Mouse (Mus musculus): Measurements from ENCODE around the gene Tpx2. TPM values are rescaled to one million over a fixed set of nuclear protein-coding genes. Genes with fewer than 3 reads are reported as not detected.

The Tpx2 gene
- total RNA-seq, 1 experiment: 77.8 TPM

GRCm38 (mm10) chr2:152859501-152859900, 11.7 kb downstream of the Tpx2 start:
- 0 out of 4 replicates have a peak, but pooled peaks cover 0 to 3% of the 10 kb centered on the region in 2 experiments for H3K4me1 ChIP-seq (ENCODE audit: control insufficient read depth in 2 of 2, insufficient read depth in 2 of 2, low read length in 2 of 2, poor library complexity in 1 of 2)
- in situ Hi-C loops (cut with MboI; ENCODE audit: low sequenced_read_pairs in 2 of 2, unreplicated experiment in 2 of 2): no loop called here

GRCm38 (mm10) chr2:152861891-152862290, 14.1 kb downstream of the Tpx2 start:
- no peak overlapping the region for H3K27ac ChIP-seq (ENCODE audit: insufficient read depth, low read depth, low read length, poor library complexity, severe bottlenecking)
- no peaks in the 10 kb centered on the region for H3K9me3 ChIP-seq (ENCODE audit: control insufficient read depth, insufficient read depth, low read depth, low read length)
- no peak for DNase-seq (ENCODE audit: low read depth, low spot score)
- 0 out of 4 replicates have a peak, but pooled peaks cover 0 to 3% of the 10 kb centered on the region in 2 experiments for H3K4me1 ChIP-seq (ENCODE audit: control insufficient read depth in 2 of 2, insufficient read depth in 2 of 2, low read length in 2 of 2, poor library complexity in 1 of 2)
- in situ Hi-C loops (cut with MboI; ENCODE audit: low sequenced_read_pairs in 2 of 2, unreplicated experiment in 2 of 2): no loop called here
- TF ChIP-seq MAFK (IDR thresholded peaks at IDR 0.05; ENCODE audit: insufficient read depth, low read depth, low read length): no peak
- TF ChIP-seq HCFC1 (IDR thresholded peaks at IDR 0.05; ENCODE audit: borderline replicate concordance, insufficient read depth, low read length): no peak
- no peak for TF ChIP-seq ZNF384 (IDR thresholded peaks at IDR 0.05; ENCODE audit: low read depth, low read length)
- TF ChIP-seq CHD2 (IDR thresholded peaks at IDR 0.05; ENCODE audit: low read depth, low read length): no peak
- TF ChIP-seq ZC3H11A (IDR thresholded peaks at IDR 0.05; ENCODE audit: borderline replicate concordance, low read depth, low read length): no peak
- H3K4me3 ChIP-seq (ENCODE audit: insufficient read depth in 1 of 2, low read depth in 1 of 2, low read length in 2 of 2, poor library complexity in 1 of 2, severe bottlenecking in 1 of 2): no peak overlapping the region
- H3K9ac ChIP-seq (ENCODE audit: insufficient read depth, low read depth, low read length, poor library complexity, severe bottlenecking): no peak overlapping the region
- H3K36me3 ChIP-seq (ENCODE audit: control insufficient read depth, insufficient read depth, low read length, poor library complexity, severe bottlenecking): peaks cover 10% of the 10 kb centered on the region

More at GRCm38 (mm10) chr2:152859501-152859900, 11.7 kb downstream of the Tpx2 start:
- no peak for DNase-seq (ENCODE audit: low read depth, low spot score)
- Histone ChIP-seq H3K4me3 (ENCODE audit: insufficient read depth in 1 of 2, low read depth in 1 of 2, low read length in 2 of 2, poor library complexity in 1 of 2, severe bottlenecking in 1 of 2) (no peak overlapping the region), H3K27ac (ENCODE audit: insufficient read depth, low read depth, low read length, poor library complexity, severe bottlenecking) (no peak overlapping the region), H3K9ac (ENCODE audit: insufficient read depth, low read depth, low read length, poor library complexity, severe bottlenecking) (no peak overlapping the region), H3K9me3 (ENCODE audit: control insufficient read depth, insufficient read depth, low read depth, low read length) (no peaks in the 10 kb centered on the region), H3K36me3 (ENCODE audit: control insufficient read depth, insufficient read depth, low read length, poor library complexity, severe bottlenecking) (peaks cover 17% of the 10 kb centered on the region)
- no peak for TF ChIP-seq HCFC1 (IDR thresholded peaks at IDR 0.05; ENCODE audit: borderline replicate concordance, insufficient read depth, low read length)
- TF ChIP-seq ZC3H11A (IDR thresholded peaks at IDR 0.05; ENCODE audit: borderline replicate concordance, low read depth, low read length): no peak
- TF ChIP-seq MAFK (IDR thresholded peaks at IDR 0.05; ENCODE audit: insufficient read depth, low read depth, low read length): no peak
- no peak for TF ChIP-seq CHD2 (IDR thresholded peaks at IDR 0.05; ENCODE audit: low read depth, low read length)
- no peak for TF ChIP-seq ZNF384 (IDR thresholded peaks at IDR 0.05; ENCODE audit: low read depth, low read length)

- no peak for DNase-seq (ENCODE audit: low read depth, low spot score)
- in situ Hi-C loops (cut with MboI; ENCODE audit: low sequenced_read_pairs in 2 of 2, unreplicated experiment in 2 of 2): no loop called here
- Histone ChIP-seq H3K9me3 (ENCODE audit: control insufficient read depth, insufficient read depth, low read depth, low read length) (no peaks in the 10 kb centered on the region), H3K4me1 (ENCODE audit: control insufficient read depth in 2 of 2, insufficient read depth in 2 of 2, low read length in 2 of 2, poor library complexity in 1 of 2) (0 out of 4 replicates have a peak, but pooled peaks cover 0 to 3% of the 10 kb centered on the region in 2 experiments), H3K36me3 (ENCODE audit: control insufficient read depth, insufficient read depth, low read length, poor library complexity, severe bottlenecking) (peaks cover 10% of the 10 kb centered on the region), H3K9ac (ENCODE audit: insufficient read depth, low read depth, low read length, poor library complexity, severe bottlenecking) (no peak overlapping the region; the same call in 1 of the 2 replicates), H3K4me3 (ENCODE audit: insufficient read depth in 1 of 2, low read depth in 1 of 2, low read length in 2 of 2, poor library complexity in 1 of 2, severe bottlenecking in 1 of 2) (no peak overlapping the region), H3K27ac (ENCODE audit: insufficient read depth, low read depth, low read length, poor library complexity, severe bottlenecking) (no peak overlapping the region)
- TF ChIP-seq CHD2 (IDR thresholded peaks at IDR 0.05; ENCODE audit: low read depth, low read length) (no peak), MAFK (IDR thresholded peaks at IDR 0.05; ENCODE audit: insufficient read depth, low read depth, low read length) (no peak), HCFC1 (IDR thresholded peaks at IDR 0.05; ENCODE audit: borderline replicate concordance, insufficient read depth, low read length) (no peak), ZC3H11A (IDR thresholded peaks at IDR 0.05; ENCODE audit: borderline replicate concordance, low read depth, low read length) (no peak), ZNF384 (IDR thresholded peaks at IDR 0.05; ENCODE audit: low read depth, low read length) (no peak)
Measured at GRCm38 (mm10) chr2:152862638-152863037, 14.9 kb downstream of the Tpx2 start.

- Histone ChIP-seq H3K4me1 (ENCODE audit: control insufficient read depth in 2 of 2, insufficient read depth in 2 of 2, low read length in 2 of 2, poor library complexity in 1 of 2) (0 out of 4 replicates have a peak, but pooled peaks cover 0 to 3% of the 10 kb centered on the region in 2 experiments), H3K4me3 (ENCODE audit: insufficient read depth in 1 of 2, low read depth in 1 of 2, low read length in 2 of 2, poor library complexity in 1 of 2, severe bottlenecking in 1 of 2) (no peak overlapping the region), H3K27ac (ENCODE audit: insufficient read depth, low read depth, low read length, poor library complexity, severe bottlenecking) (no peak overlapping the region), H3K9ac (ENCODE audit: insufficient read depth, low read depth, low read length, poor library complexity, severe bottlenecking) (no peak overlapping the region), H3K9me3 (ENCODE audit: control insufficient read depth, insufficient read depth, low read depth, low read length) (no peaks in the 10 kb centered on the region), H3K36me3 (ENCODE audit: control insufficient read depth, insufficient read depth, low read length, poor library complexity, severe bottlenecking) (peaks cover 10% of the 10 kb centered on the region)
- TF ChIP-seq MAFK (IDR thresholded peaks at IDR 0.05; ENCODE audit: insufficient read depth, low read depth, low read length): no peak
- TF ChIP-seq ZNF384 (IDR thresholded peaks at IDR 0.05; ENCODE audit: low read depth, low read length): no peak
- TF ChIP-seq HCFC1 (IDR thresholded peaks at IDR 0.05; ENCODE audit: borderline replicate concordance, insufficient read depth, low read length): no peak
- no peak for DNase-seq (ENCODE audit: low read depth, low spot score)
- in situ Hi-C loops (cut with MboI; ENCODE audit: low sequenced_read_pairs in 2 of 2, unreplicated experiment in 2 of 2): no loop called here
Measured at GRCm38 (mm10) chr2:152863346-152863745, 15.6 kb downstream of the Tpx2 start.

DNA sequence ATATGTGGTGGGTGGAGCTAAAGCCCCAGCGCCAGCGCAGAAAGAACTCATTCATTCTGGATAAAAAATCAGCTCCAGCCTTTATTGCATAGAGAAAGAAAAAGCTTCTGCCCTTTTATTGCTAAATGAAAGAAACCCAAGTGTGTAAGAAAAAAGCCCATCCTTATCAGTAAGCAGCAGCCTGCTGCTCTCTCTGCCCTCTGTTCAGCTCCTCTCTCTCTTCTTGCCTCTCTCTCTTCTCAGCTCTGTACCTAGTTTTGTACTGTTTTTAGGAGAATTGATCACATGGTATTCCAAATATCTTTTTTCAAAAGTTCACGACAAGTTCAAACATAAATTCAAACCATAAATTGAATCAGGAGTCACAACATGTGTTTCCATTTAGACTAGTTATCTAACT, 30.5 kb downstream of the Tpx2 start:
- Histone ChIP-seq H3K4me3 (ENCODE audit: insufficient read depth in 1 of 2, low read depth in 1 of 2, low read length in 2 of 2, poor library complexity in 1 of 2, severe bottlenecking in 1 of 2) (no peak overlapping the region), H3K9ac (ENCODE audit: insufficient read depth, low read depth, low read length, poor library complexity, severe bottlenecking) (no peak overlapping the region), H3K27ac (ENCODE audit: insufficient read depth, low read depth, low read length, poor library complexity, severe bottlenecking) (no peak overlapping the region), H3K4me1 (ENCODE audit: control insufficient read depth in 2 of 2, insufficient read depth in 2 of 2, low read length in 2 of 2, poor library complexity in 1 of 2) (0 out of 4 replicates have a peak, but pooled peaks cover 0 to 2% of the 10 kb centered on the region in 2 experiments), H3K9me3 (ENCODE audit: control insufficient read depth, insufficient read depth, low read depth, low read length) (no peaks in the 10 kb centered on the region), H3K36me3 (ENCODE audit: control insufficient read depth, insufficient read depth, low read length, poor library complexity, severe bottlenecking) (peaks cover 35% of the 10 kb centered on the region)
- no peak for TF ChIP-seq ZNF384 (IDR thresholded peaks at IDR 0.05; ENCODE audit: low read depth, low read length)
- no peak for TF ChIP-seq MAFK (IDR thresholded peaks at IDR 0.05; ENCODE audit: insufficient read depth, low read depth, low read length)
- no peak for TF ChIP-seq ZC3H11A (IDR thresholded peaks at IDR 0.05; ENCODE audit: borderline replicate concordance, low read depth, low read length)
- TF ChIP-seq HCFC1 (IDR thresholded peaks at IDR 0.05; ENCODE audit: borderline replicate concordance, insufficient read depth, low read length): no peak
- no peak for TF ChIP-seq CHD2 (IDR thresholded peaks at IDR 0.05; ENCODE audit: low read depth, low read length)
- in situ Hi-C loops (cut with MboI; ENCODE audit: low sequenced_read_pairs in 2 of 2, unreplicated experiment in 2 of 2): no loop called here
- DNase-seq (ENCODE audit: low read depth, low spot score): no peak
